Comparison of ENCODE assay signal across 8 mouse cellular contexts in genomic region chr4:133012776-133013265, GRCm38 (mm10). TPM values are rescaled to one million over a fixed set of nuclear protein-coding genes. Genes with fewer than 3 reads are reported as not detected.
DNase-seq lines count a peak whose midpoint lies in the region; ATAC-seq lines count a peak whose summit lies in the region.

No protein-coding gene starts in this region.

- no peaks in the 10 kb centered on the region for H3K36me3 ChIP-seq in forebrain, embryonic 10.5 days (replicated peaks)
- H3K36me3 ChIP-seq in hindbrain, embryonic 14.5 days (replicated peaks; ENCODE audit: control insufficient read depth, insufficient read depth), result no peaks in the 10 kb centered on the region
- H3K36me3 ChIP-seq in liver, embryonic 13.5 days, result no peaks in the 10 kb centered on the region
- H3K36me3 ChIP-seq in splenic B cell, adult 2 months (ENCODE audit: control insufficient read depth, insufficient read depth, low read length, poor library complexity, severe bottlenecking), result no peaks in the 10 kb centered on the region

- under 1% methylated on average over 17 of the region's 17 CpGs for WGBS in forebrain, embryonic 10.5 days
- 0% methylated on average over 14 of the region's 17 CpGs for WGBS in hindbrain, embryonic 14.5 days
- 1% methylated on average over 16 of the region's 17 CpGs for WGBS in liver, embryonic 13.5 days (ENCODE audit: insufficient replicate concordance)

- no peaks in the 10 kb centered on the region for H3K9me3 ChIP-seq in forebrain, embryonic 10.5 days
- no peaks in the 10 kb centered on the region for H3K9me3 ChIP-seq in hindbrain, embryonic 14.5 days (ENCODE audit: control insufficient read depth, low read length)
- H3K9me3 ChIP-seq in liver, embryonic 13.5 days (replicated peaks), result no peaks in the 10 kb centered on the region

- ATAC-seq in hindbrain, embryonic 14.5 days (ENCODE audit: low FRiP score), result no peak
- no peak for ATAC-seq in liver, embryonic 13.5 days (ENCODE audit: low read depth)

- peak overlapping the region; percentile 97 for H3K4me2 ChIP-seq in hindbrain, embryonic 14.5 days (replicated peaks)
- H3K4me2 ChIP-seq in liver, embryonic 13.5 days, result peak overlapping the region; percentile 96

- DNase-seq in layer of hippocampus, postnatal 10 days (ENCODE audit: low spot score in 2 of 2), result peak; percentile 58 to 68
- DNase-seq in layer of hippocampus, adult 9-10 months (ENCODE audit: low spot score), result no peak
- DNase-seq in Muller cell, postnatal 12 days (ENCODE audit: inconsistent ontology term), result peak; percentile 78
- DNase-seq in forebrain, embryonic 10.5 days (ENCODE audit: extremely low spot score, low spot score), result peak; percentile 65
- DNase-seq in hindbrain, embryonic 14.5 days (ENCODE audit: low spot score), result peak; percentile 45
- no peak for DNase-seq in liver, embryonic 13.5 days
- peak; percentile 43 for DNase-seq in splenic B cell, adult 2 months (ENCODE audit: low read depth, low spot score)
- DNase-seq in frontal cortex, postnatal 14 days (ENCODE audit: low spot score in 2 of 2), result no peak

- peak overlapping the region; percentile 95 for H3K4me3 ChIP-seq in forebrain, embryonic 10.5 days
- H3K4me3 ChIP-seq in hindbrain, embryonic 14.5 days (replicated peaks; ENCODE audit: low read length), result peak overlapping the region; percentile 95
- peak overlapping the region; percentile 69 for H3K4me3 ChIP-seq in liver, embryonic 13.5 days (replicated peaks)

- peak overlapping the region; percentile 99 for H3K9ac ChIP-seq in hindbrain, embryonic 14.5 days
- peak overlapping the region; percentile 80 for H3K9ac ChIP-seq in liver, embryonic 13.5 days

- H3K27me3 ChIP-seq in forebrain, embryonic 10.5 days (ENCODE audit: poor library complexity, severe bottlenecking), result peaks cover 21% of the 10 kb centered on the region
- H3K27me3 ChIP-seq in hindbrain, embryonic 14.5 days (ENCODE audit: control insufficient read depth, insufficient read depth, low read length), result peaks cover 16% of the 10 kb centered on the region
- H3K27me3 ChIP-seq in liver, embryonic 13.5 days, result peaks cover 49% of the 10 kb centered on the region
- H3K27me3 ChIP-seq in splenic B cell, adult 2 months (ENCODE audit: control insufficient read depth, insufficient read depth, low read length, poor library complexity, severe bottlenecking), result peaks cover 3% of the 10 kb centered on the region; the same call in 1 of the 2 replicates

- peak overlapping the region; percentile 97 for H3K27ac ChIP-seq in forebrain, embryonic 10.5 days
- peak overlapping the region; percentile 97 for H3K27ac ChIP-seq in hindbrain, embryonic 14.5 days
- H3K27ac ChIP-seq in liver, embryonic 13.5 days, result peak overlapping the region; percentile 64

- peaks cover 99% of the 10 kb centered on the region for H3K4me1 ChIP-seq in forebrain, embryonic 10.5 days
- peaks cover 42% of the 10 kb centered on the region for H3K4me1 ChIP-seq in hindbrain, embryonic 14.5 days (replicated peaks; ENCODE audit: control insufficient read depth, insufficient read depth, low read length)
- peaks cover 96% of the 10 kb centered on the region for H3K4me1 ChIP-seq in liver, embryonic 13.5 days (replicated peaks)

RNA-seq across cellular contexts. Expression of gene Ahdc1, which starts 1.8 kb away (rescaled TPM):
- total RNA-seq in layer of hippocampus, postnatal 10 days (2021), result 100 to 1,000 TPM in 1 of 2 experiments, 10 to 100 TPM in 1; 98.1 to 103 TPM
- 5.8 and 7.4 TPM in 2 replicates for polyA plus RNA-seq in forebrain, embryonic 10.5 days (2016; fragmentation: Nextera tagmentation; extraction: Ambion mirVana)
- polyA plus RNA-seq in hindbrain, embryonic 14.5 days (2014; fragmentation: Nextera tagmentation; extraction: Ambion mirVana), result 12.9 and 13.4 TPM in 2 replicates
- polyA plus RNA-seq in liver, embryonic 13.5 days (2015; fragmentation: Nextera tagmentation; extraction: Ambion mirVana), result 1.3 and 1.4 TPM in 2 replicates

RNA-seq across cellular contexts. Expression of gene Fgr, which starts 38.9 kb away (rescaled TPM):
- total RNA-seq in layer of hippocampus, postnatal 10 days (2021), result under 1 TPM; 0.13 to 0.46 TPM
- 0.06 and 0.11 TPM in 2 replicates for polyA plus RNA-seq in forebrain, embryonic 10.5 days (2016; fragmentation: Nextera tagmentation; extraction: Ambion mirVana)
- polyA plus RNA-seq in hindbrain, embryonic 14.5 days (2014; fragmentation: Nextera tagmentation; extraction: Ambion mirVana), result 0.14 and 0.17 TPM in 2 replicates
- 0.47 and 0.65 TPM in 2 replicates for polyA plus RNA-seq in liver, embryonic 13.5 days (2015; fragmentation: Nextera tagmentation; extraction: Ambion mirVana)

Comparison
In these comparisons a context has a peak if more than half of its experiments do, and no peak if none do; other contexts are left out.
1. DNase-seq: peak in layer of hippocampus, postnatal 10 days (2 of 2), Muller cell, postnatal 12 days (single experiment), forebrain, embryonic 10.5 days (single experiment), hindbrain, embryonic 14.5 days (single experiment) and splenic B cell, adult 2 months (single experiment); none in layer of hippocampus, adult 9-10 months (single experiment), liver, embryonic 13.5 days (single experiment) and frontal cortex, postnatal 14 days (0 of 2).
2. Peak in every context shown above with its lines, with median percentiles within 50 percentile points of each other: H3K27ac ChIP-seq and H3K4me3 ChIP-seq.